Mouse (Mus musculus): ENCODE measurements around the gene Stx1a. TPM values are rescaled to one million over a fixed set of nuclear protein-coding genes. Genes with fewer than 3 reads are reported as not detected.
A peak's percentile ranks its signal among the peaks of the same experiment; 100 is the strongest.
"Not testable (repeated sequence)": the region's sequence is repeated elsewhere in the genome, so short reads cannot be mapped to it uniquely, and the experiment has no call there.

Stx1a gene
- polyA plus RNA-seq, 1 experiment from 2014 or later = 8.1 TPM

- not testable (repeated sequence) for H3K9me3 ChIP-seq (replicated peaks); DNase-seq (ENCODE audit: low spot score); H3K27me3 ChIP-seq (ENCODE audit: low read depth, poor library complexity, severe bottlenecking)
- peak within 1 kb of the TSS; percentile 78 for H3K27ac ChIP-seq
- WGBS = 78% methylated on average over 9 of the region's 9 CpGs
- H3K4me3 ChIP-seq = peak within 1 kb of the TSS; percentile 90
- H3K4me1 ChIP-seq = peaks cover 25% of the 10 kb centered on the region
- peaks cover 53% of the 10 kb centered on the region for H3K36me3 ChIP-seq
Measured at GRCm38 (mm10) chr5:135064909-135065446, 41.7 kb downstream of the Stx1a start, which contains the start of gene Bud23. Bud23 (minus strand) TSS chr5:135064959.

GRCm38 (mm10) chr5:135066008-135066407 lies 42.7 kb downstream of the Stx1a start:
- H3K36me3 ChIP-seq = peaks cover 45% of the 10 kb centered on the region
- 92% methylated on average over 3 of the region's 3 CpGs for WGBS
- H3K27ac ChIP-seq = no peak overlapping the region
- DNase-seq (ENCODE audit: low spot score) = no peak
- peaks cover 25% of the 10 kb centered on the region for H3K4me1 ChIP-seq
- H3K4me3 ChIP-seq = no peak overlapping the region
- H3K27me3 ChIP-seq (ENCODE audit: low read depth, poor library complexity, severe bottlenecking) = no peaks in the 10 kb centered on the region
- no peaks in the 10 kb centered on the region for H3K9me3 ChIP-seq (replicated peaks)

- no peak overlapping the region for H3K4me3 ChIP-seq
- no peak for DNase-seq (ENCODE audit: low spot score)
- peaks cover 68% of the 10 kb centered on the region for H3K36me3 ChIP-seq
- H3K27me3 ChIP-seq (ENCODE audit: low read depth, poor library complexity, severe bottlenecking) = 0 out of 2 replicates have a peak, but pooled peaks cover 6% of the 10 kb centered on the region
- H3K27ac ChIP-seq = no peak overlapping the region
- H3K9me3 ChIP-seq (replicated peaks) = no peaks in the 10 kb centered on the region
- WGBS = 93% methylated on average over 3 of the region's 3 CpGs
- H3K4me1 ChIP-seq = peaks cover 27% of the 10 kb centered on the region
Measured at GRCm38 (mm10) chr5:135070448-135070847, 47.2 kb downstream of the Stx1a start.

GRCm38 (mm10) chr5:135072061-135072460 lies 48.8 kb downstream of the Stx1a start:
- Histone ChIP-seq H3K4me3 (no peak overlapping the region), H3K27me3 (ENCODE audit: low read depth, poor library complexity, severe bottlenecking) (0 out of 2 replicates have a peak, but pooled peaks cover 6% of the 10 kb centered on the region), H3K4me1 (peaks cover 31% of the 10 kb centered on the region), H3K27ac (no peak overlapping the region), H3K36me3 (peaks cover 65% of the 10 kb centered on the region), H3K9me3 (replicated peaks) (no peaks in the 10 kb centered on the region)
- WGBS = 92% methylated on average over 2 of the region's 2 CpGs
- no peak for DNase-seq (ENCODE audit: low spot score)

- no peaks in the 10 kb centered on the region for H3K9me3 ChIP-seq (replicated peaks)
- peaks cover 37% of the 10 kb centered on the region for H3K4me1 ChIP-seq
- H3K27ac ChIP-seq = no peak overlapping the region; the same call in 1 of the 2 replicates
- WGBS = 52% methylated on average over 6 of the region's 6 CpGs
- H3K36me3 ChIP-seq = peaks cover 58% of the 10 kb centered on the region
- no peak overlapping the region for H3K4me3 ChIP-seq
- 0 out of 2 replicates have a peak, but pooled peaks cover 6% of the 10 kb centered on the region for H3K27me3 ChIP-seq (ENCODE audit: low read depth, poor library complexity, severe bottlenecking)
- DNase-seq (ENCODE audit: low spot score) = no peak
Measured at GRCm38 (mm10) chr5:135072720-135073119, 49.4 kb downstream of the Stx1a start.

GRCm38 (mm10) chr5:135073349-135074150 lies 50.3 kb downstream of the Stx1a start:
- Histone ChIP-seq H3K9me3 (replicated peaks) (no peaks in the 10 kb centered on the region), H3K27ac (peak overlapping the region; percentile 77), H3K4me1 (peaks cover 41% of the 10 kb centered on the region), H3K36me3 (peaks cover 50% of the 10 kb centered on the region), H3K27me3 (ENCODE audit: low read depth, poor library complexity, severe bottlenecking) (0 out of 2 replicates have a peak, but pooled peaks cover 6% of the 10 kb centered on the region), H3K4me3 (peak overlapping the region; percentile 31)
- 22% methylated on average over 26 of the region's 26 CpGs for WGBS
- DNase-seq (ENCODE audit: low spot score) = no peak

- H3K9me3 ChIP-seq (replicated peaks) = no peaks in the 10 kb centered on the region
- 62% methylated on average over 4 of the region's 4 CpGs for WGBS
- H3K4me1 ChIP-seq = peaks cover 41% of the 10 kb centered on the region
- 0 out of 2 replicates have a peak, but pooled peaks cover 9% of the 10 kb centered on the region for H3K27me3 ChIP-seq (ENCODE audit: low read depth, poor library complexity, severe bottlenecking)
- no peak overlapping the region for H3K4me3 ChIP-seq
- DNase-seq (ENCODE audit: low spot score) = no peak
- peaks cover 50% of the 10 kb centered on the region for H3K36me3 ChIP-seq
- H3K27ac ChIP-seq = no peak overlapping the region
Measured at GRCm38 (mm10) chr5:135075655-135076054, 52.4 kb downstream of the Stx1a start.

GRCm38 (mm10) chr5:135076368-135076767 lies 53.1 kb downstream of the Stx1a start:
- 84% methylated on average over 14 of the region's 14 CpGs for WGBS
- H3K36me3 ChIP-seq = peaks cover 45% of the 10 kb centered on the region
- H3K27ac ChIP-seq = peak overlapping the region; percentile 37; the same call in 1 of the 2 replicates
- no peaks in the 10 kb centered on the region for H3K9me3 ChIP-seq (replicated peaks)
- DNase-seq (ENCODE audit: low spot score) = no peak
- H3K27me3 ChIP-seq (ENCODE audit: low read depth, poor library complexity, severe bottlenecking) = 0 out of 2 replicates have a peak, but pooled peaks cover 9% of the 10 kb centered on the region
- H3K4me3 ChIP-seq = peak overlapping the region; percentile 94; the same call in 1 of the 2 replicates
- peaks cover 41% of the 10 kb centered on the region for H3K4me1 ChIP-seq

GRCm38 (mm10) chr5:135076931-135077505 lies 53.7 kb downstream of the Stx1a start:
- Histone ChIP-seq H3K4me1 (peaks cover 41% of the 10 kb centered on the region), H3K27me3 (ENCODE audit: low read depth, poor library complexity, severe bottlenecking) (0 out of 2 replicates have a peak, but pooled peaks cover 9% of the 10 kb centered on the region), H3K9me3 (replicated peaks) (no peaks in the 10 kb centered on the region), H3K27ac (peak overlapping the region; percentile 97), H3K4me3 (peak overlapping the region; percentile 94), H3K36me3 (peaks cover 42% of the 10 kb centered on the region)
- DNase-seq (ENCODE audit: low spot score) = peak; percentile 56
- WGBS = 32% methylated on average over 14 of the region's 14 CpGs

GRCm38 (mm10) chr5:135077564-135078481 lies 54.5 kb downstream of the Stx1a start, which contains the start of gene Vps37d:
Vps37d (minus strand) TSS chr5:135078266.
- Histone ChIP-seq H3K4me3 (peak within 1 kb of the TSS; percentile 94), H3K36me3 (peaks cover 34% of the 10 kb centered on the region), H3K27ac (peak within 1 kb of the TSS; percentile 97), H3K9me3 (replicated peaks) (no peaks in the 10 kb centered on the region), H3K4me1 (peaks cover 35% of the 10 kb centered on the region), H3K27me3 (ENCODE audit: low read depth, poor library complexity, severe bottlenecking) (0 out of 2 replicates have a peak, but pooled peaks cover 9% of the 10 kb centered on the region)
- peak; percentile 98 for DNase-seq (ENCODE audit: low spot score)
- WGBS = under 1% methylated on average over 73 of the region's 83 CpGs

GRCm38 (mm10) chr5:135078482-135078810 lies 55.2 kb downstream of the Stx1a start:
- peaks cover 28% of the 10 kb centered on the region for H3K36me3 ChIP-seq
- H3K9me3 ChIP-seq (replicated peaks) = no peaks in the 10 kb centered on the region
- H3K4me3 ChIP-seq = peak overlapping the region; percentile 94
- peak overlapping the region; percentile 97 for H3K27ac ChIP-seq
- peaks cover 33% of the 10 kb centered on the region for H3K4me1 ChIP-seq
- 0 out of 2 replicates have a peak, but pooled peaks cover 9% of the 10 kb centered on the region for H3K27me3 ChIP-seq (ENCODE audit: low read depth, poor library complexity, severe bottlenecking)
- 2% methylated on average over 11 of the region's 11 CpGs for WGBS
- no peak for DNase-seq (ENCODE audit: low spot score)

GRCm38 (mm10) chr5:135079578-135079977 lies 56.3 kb downstream of the Stx1a start:
- Histone ChIP-seq H3K4me1 (peaks cover 23% of the 10 kb centered on the region), H3K9me3 (replicated peaks) (no peaks in the 10 kb centered on the region), H3K36me3 (peaks cover 17% of the 10 kb centered on the region), H3K27me3 (ENCODE audit: low read depth, poor library complexity, severe bottlenecking) (0 out of 2 replicates have a peak, but pooled peaks cover 3% of the 10 kb centered on the region), H3K4me3 (no peak overlapping the region), H3K27ac (no peak overlapping the region)
- no peak for DNase-seq (ENCODE audit: low spot score)
- 93% methylated on average over 2 of the region's 2 CpGs for WGBS
